Mouse (Mus musculus) spleen, embryonic (tissue): Measurements from ENCODE around the gene Smim6.

Experiments
- CTCF ChIA-PET: fragments of 350-600 bp; sonication (Branson Sonifier 250); formaldehyde crosslinking; loops from one replicate; lab custom pipeline; 2022; lab: Charles Lee

Gene Smim6

DNA sequence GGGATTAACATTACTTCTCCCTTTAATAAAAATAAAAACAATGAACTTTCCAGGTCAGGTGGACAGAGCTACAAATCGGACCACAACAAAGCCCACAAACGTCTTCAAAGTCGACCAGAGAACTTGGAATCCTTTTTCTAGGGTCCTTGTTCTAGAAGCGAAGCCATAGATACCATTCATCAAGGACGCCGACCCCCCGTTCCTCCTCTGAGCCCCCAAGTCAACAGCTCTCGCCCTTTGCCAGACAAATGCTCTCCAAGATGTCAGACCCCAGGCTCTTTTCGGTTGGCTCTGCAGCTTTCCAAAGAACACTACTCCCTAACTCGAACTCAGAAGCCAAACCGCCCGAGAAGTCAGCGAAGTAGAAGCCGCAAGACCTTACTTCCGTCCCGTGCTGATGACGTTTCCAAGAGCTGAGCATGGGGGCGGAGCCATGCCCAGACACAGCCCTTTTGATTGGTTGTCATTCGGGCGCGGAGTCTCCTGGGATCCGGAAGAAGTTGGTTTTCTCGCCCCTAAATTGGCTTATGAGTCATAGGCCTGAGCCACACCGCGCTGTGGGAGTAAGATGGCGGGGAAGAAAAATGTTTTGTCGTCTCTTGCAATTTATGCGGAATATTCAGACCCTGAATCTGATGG, 21.4 kb downstream of the Smim6 start, which contains the start of the genes Sap30bp and Recql5:
Gene Sap30bp, plus strand, starts transcription at position 175 of the 639 bp plus-strand sequence.
Gene Recql5, minus strand, starts transcription at position 370 of the 639 bp plus-strand sequence.
- CTCF ChIA-PET: interaction anchor here (0.6 to 1.1 kb wide), 2 partner anchors 10 to 1062 kb away, joined by 3 read pairs; no protein-coding TSS in a partner anchor

DNA sequence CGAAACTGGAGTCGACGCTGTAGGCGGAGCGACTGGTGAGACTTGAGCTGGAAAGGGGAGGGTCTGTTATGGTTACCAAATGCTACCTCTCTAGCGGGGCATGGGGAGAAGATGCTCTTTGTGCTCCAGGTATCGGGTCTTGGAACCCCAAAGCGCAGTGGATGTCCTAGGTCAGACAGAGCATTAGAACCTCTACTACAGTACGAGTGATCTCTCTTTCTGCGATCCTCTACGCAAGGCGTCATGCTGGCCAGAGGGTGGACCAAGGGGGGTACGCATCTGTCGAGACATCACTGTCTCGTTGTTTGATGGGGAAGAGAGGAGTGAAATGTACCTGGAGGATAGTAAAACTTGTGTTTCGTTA, 21.9 kb downstream of the Smim6 start:
- CTCF ChIA-PET: no interaction called here

DNA sequence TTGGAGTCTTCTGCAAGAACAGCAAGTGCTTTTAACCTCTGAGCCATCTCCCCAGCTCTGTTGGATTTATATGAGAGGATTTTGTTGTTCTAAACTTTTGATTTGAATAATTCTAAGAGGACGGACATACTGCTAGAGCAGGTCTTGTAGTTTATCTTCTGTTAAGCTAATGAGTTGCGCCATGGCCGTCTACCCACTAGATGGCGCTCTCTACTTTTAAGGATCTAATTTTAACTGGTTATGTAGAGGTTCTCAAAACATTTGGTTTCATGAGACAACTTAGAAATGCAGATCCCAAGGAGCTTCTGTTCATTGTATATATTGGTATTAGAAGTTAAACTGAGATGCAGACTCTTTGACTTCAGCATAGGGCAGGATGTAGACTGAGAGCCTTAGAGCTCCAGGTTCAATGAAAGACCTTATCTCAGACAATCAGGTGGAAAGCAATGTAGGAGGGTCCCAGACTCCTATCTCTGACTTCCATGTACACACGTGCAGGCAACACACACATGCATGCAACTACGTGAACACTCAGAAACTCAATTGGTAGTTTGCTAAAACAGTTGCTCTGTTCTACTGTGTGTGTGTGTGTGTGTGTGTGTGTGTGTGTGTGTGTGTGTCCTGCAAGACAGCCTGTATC, 28.0 kb downstream of the Smim6 start:
- CTCF ChIA-PET: interaction anchor here (0.6 to 1.0 kb wide), 5 partner anchors 60 to 1687 kb away, joined by 3 to 8 read pairs (median 3); no protein-coding TSS in a partner anchor

DNA sequence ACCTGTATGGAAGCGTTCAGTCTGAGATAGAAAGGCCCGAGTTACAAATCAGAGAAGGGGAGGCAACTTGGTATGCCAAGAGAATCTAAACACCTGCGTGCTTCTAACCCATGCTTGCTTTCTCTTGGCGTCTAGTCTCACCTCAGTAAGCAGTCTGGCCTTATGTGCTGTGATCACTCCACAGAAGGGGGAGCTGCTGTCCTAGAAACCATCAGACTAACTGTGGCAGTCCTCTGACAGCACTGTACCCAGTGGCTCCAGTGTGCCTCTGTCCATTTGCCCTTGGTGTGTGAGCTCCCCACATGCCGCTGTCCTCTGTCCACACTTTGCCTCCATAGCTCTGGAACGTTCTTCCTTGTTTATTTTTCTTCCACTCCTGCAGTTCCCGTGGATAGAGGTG, 30.2 kb downstream of the Smim6 start:
- CTCF ChIA-PET: no interaction called here

DNA sequence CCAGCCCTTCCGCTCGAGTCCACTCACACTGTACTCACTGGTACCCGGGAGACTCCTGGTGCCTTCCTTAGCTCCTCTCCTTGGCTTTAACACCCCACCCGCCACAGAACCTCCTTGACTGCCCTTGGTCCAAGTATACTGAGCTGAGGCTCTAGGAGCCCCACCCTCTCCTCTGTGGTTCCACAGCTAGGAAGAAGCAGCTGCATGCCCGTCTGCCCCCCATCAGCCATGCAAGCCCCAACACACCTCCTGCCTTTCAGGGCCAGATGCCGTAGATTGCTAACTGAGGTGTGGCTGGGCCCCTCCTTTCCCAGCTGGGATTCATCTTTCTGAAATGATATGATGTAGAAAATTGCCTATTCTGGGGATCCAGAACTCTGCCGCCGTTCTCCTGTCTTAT, 33.4 kb downstream of the Smim6 start:
- CTCF ChIA-PET: interaction anchor here (1.3 kb wide), 1 partner anchor 10 kb away, joined by 4 read pairs; no protein-coding TSS in a partner anchor

DNA sequence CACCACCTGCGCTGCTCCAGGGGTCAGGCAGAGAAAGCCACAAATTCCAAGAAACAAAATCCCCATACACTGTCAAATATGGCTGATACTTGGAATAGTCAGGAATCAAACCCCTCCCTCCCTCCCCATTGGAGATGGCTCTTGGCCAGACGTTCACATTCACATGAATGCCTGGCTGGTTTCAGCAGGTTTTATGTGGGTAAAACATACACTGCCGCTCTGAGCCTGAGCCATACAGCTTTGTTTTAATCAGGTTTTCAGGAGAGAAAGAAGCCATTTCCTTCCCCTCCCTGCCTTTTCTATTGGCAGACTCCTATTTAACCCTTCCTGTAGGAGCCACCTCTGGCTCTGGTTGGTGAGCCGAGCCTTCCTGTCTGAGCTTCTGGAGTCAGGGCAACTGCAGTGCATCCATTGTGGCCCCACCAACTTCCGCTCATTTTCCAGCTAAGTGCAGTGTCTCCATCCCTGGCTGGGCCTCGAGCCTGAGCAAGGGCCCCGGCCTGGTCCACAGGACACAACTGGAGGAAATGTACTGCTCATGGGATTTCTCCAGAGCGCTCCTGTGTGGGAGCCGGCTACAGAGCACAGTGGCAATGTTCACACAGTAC, 34.5 kb downstream of the Smim6 start:
- CTCF ChIA-PET: no interaction called here

DNA sequence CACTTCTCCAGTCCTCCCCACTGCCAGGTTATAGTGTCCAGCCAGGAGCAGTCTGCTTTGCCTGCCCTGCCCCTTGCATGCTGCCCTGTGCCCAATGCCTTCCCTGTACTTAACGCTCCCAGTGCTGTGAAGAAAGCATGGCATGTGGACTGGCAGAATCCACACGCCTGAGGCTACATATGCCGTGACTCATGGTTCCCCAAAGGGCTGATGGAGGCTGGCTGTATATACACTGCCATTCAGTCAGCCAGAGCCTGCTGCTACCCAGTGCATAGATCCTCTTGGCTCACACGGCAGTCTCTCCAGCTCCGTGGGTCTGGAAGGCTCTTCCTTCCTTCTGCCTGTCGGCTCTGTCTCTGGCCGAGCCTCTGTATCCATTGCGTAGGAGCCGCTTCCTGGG, 36.5 kb downstream of the Smim6 start:
- CTCF ChIA-PET: no interaction called here

DNA sequence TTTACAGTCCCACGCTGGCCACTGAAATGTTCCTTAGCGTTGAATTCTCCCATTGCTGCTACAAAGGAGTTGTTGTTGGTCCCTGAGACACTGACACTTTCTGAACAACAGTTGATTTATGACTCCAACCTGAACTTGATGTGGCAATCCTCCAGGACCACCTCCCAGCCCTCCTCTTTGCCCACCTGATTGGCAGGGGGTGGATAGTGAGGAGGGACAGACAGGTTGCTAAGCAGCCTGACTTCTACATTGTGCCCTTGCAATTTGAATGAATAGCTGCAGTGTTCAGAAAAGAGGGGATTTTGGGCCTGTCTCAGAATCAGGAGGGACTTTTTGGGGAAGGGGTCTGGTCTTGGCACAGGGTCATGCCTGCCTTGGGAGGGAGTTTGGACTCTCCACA, 38.9 kb downstream of the Smim6 start:
- CTCF ChIA-PET: no interaction called here

DNA sequence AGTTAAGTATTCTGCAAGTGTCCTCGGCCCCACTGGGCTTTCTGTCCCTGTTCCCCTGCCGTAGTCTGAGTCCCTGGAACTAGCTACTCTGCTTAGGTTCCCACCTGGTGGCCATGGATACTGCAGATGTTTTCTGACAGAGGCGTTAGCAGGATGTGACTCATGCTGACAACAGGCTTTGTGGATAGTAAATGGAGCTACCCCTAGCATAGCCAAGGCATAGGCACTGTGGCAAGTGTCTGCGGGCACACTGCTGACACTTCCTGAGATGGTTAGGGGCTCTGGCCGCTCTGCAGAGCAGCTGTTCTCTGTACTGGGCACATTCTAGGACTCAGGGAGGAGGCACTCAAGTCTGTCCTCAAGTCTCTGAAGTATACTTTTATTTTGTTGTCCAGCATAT, 42.9 kb downstream of the Smim6 start:
- CTCF ChIA-PET: interaction anchor here (1.0 kb wide), 1 partner anchor 10 kb away, joined by 4 read pairs; no protein-coding TSS in a partner anchor

DNA sequence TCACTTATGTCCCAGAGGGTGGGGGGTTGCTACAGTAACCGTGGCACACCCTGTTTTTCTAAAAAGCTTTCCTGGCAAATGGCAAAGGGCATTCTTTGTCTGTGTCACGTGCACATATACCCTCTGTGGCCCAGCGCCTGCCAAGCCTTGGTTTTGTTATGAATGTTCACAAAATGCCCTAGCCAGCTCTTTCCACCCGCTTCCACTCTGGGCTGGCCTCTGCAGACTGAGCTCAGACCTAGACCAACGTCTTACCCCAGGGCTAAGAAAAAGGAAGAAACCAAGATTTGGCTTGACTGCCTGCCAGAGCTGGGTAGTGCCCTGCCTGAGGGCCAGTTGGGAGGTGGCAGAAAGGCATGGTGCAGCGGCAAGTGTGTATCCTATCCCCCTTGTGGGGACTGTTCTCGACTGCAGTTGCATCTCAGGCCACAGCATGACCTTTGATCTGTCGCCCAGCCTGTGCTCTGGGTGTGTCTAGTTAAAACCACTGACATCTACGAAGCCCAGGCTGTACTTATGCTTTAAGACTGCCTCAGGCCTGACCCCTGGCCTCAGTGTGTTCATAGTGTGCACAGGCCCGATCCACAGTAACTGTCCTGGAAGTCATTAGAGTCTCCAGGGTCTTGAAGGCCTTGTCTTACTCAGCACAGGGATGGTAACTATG, 43.5 kb downstream of the Smim6 start:
- CTCF ChIA-PET: interaction anchor here (1.0 kb wide), 1 partner anchor 11 kb away, joined by 4 read pairs; no protein-coding TSS in a partner anchor

DNA sequence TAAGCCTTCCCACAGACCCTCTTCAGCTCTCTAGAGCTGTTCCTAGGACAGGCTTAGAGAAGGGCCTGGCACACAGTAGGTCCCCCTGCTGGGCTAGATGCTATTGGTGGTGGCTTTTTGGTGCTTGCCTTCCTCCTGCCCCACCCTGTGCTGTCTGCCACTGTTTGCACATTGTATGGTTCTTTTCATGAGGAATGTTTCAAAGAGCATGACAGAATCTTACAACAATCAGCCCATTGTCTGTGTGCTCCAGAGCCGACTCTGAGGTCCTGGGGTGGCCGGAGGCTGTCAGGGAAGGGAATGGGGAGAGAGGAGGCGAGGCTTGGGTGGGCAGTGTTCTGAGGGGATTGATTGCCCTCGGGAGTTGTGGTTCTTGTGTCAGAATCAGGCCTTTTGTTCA, 44.6 kb downstream of the Smim6 start:
- CTCF ChIA-PET: no interaction called here

DNA sequence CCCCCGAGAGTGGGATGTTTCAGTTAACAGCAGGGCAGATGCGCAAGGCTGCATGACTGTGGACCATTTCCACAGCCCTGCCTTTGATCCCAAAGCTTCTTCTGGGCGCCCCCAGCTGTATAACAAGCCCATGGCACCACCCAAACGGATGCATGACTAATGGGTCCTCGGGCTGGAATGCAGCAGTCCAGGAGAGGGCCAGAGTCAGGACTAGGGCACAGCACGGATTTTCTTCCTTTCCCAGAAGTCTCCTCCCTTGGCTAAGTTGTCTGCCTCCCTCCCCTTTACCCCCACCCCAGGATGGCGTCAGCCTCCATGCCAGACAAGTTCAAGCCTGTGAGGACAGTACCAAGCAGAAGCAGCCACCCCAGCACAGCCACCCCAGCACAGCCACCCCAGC, 46.2 kb downstream of the Smim6 start:
- CTCF ChIA-PET: no interaction called here

DNA sequence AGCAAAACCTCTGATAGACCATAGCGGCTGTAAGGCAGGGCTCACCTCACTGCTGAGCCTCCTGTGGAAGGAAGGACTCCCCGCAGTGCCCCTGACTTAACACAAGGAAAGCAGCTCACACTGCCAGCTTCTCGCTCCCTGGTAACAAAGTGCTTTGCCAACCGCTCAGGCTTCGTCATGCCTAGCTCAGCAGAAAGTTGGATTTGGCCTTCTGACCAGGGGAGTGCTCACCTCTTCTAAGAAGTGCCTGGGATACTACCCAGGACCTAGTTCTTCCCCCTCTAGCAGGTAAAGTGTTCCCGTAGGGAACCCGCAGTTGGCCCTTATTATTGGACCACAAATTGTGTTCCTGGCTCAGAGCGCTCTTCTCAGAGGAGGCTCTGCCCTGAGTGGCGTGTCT, 47.2 kb downstream of the Smim6 start:
- CTCF ChIA-PET: no interaction called here

DNA sequence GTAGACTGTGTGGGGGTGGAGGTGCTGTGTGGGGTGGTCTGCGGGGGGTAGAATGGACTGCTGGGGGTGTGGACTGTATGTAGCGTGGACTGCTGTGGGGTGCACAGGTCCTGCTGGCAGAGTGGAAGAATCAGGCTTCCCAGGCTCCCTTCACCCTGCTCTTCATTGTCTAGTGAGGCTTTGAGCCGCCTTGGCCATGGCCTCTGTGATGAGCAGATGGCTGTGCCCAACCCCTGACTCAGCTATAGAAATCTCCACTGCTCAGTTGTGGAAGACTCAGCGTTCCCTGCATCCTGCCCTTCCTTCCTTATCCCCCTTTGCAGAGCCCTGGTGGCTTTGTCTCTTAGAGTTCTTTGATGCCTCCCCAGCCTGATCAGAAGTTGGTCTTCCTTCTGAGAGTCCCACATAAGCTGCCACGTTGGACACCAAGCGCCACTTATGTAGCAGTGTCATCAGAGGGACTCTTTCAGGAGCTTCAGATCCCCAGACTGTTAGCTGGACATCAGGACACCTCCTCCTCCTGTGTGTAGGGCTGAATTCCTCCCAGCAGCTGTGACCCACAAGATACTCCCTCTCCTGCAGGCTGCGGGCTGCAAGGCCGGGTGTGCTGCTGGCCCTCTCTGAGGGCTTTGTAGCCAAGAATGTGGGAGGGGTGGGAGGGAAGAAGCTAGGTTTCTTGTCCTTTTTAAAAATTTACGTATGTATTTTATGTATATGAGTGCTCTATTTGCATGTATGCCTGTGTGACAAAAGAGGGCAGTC, 51.0 kb downstream of the Smim6 start:
- CTCF ChIA-PET: no interaction called here
